Mouse (Mus musculus): Measurements from ENCODE around the gene Ifitm6.
"Not testable (repeated sequence)": the region's sequence is repeated elsewhere in the genome, so short reads cannot be mapped to it uniquely, and the experiment has no call there.

The Ifitm6 gene

DNA sequence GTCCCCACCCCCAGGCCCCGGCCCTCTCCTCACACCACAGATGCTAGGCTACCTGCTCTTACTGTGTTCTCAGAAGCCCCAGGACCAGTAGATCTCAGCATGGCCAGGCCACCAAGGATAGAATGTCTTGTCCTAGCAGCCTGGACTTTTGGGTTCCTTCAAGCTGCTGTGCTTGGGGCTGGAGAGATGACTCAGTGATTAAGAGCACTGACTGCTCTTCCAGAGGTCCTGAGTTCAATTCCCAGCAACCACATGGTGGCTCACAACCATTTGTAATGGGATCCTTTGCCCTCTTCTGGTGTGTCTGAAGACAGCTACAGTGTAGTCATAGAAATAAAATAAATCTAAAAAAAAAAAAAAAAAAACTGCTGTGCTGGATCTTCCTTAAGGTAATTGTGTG is at the start of gene Ifitm6:
TSS of gene Ifitm6 (minus strand) at position 101 of the 400 bp plus-strand sequence.
- in situ Hi-C loops (cut with MboI, MseI) = not testable (repeated sequence)

GRCm38 (mm10) chr7:141064576-141064975 is 46.9 kb upstream of the Ifitm6 start:
- in situ Hi-C loops (cut with MboI, MseI) = loop anchor here in 1 of 2 experiments (10.0 kb wide), 1 partner anchor 110 kb away; the partner anchor contains the start of gene Rnh1

DNA sequence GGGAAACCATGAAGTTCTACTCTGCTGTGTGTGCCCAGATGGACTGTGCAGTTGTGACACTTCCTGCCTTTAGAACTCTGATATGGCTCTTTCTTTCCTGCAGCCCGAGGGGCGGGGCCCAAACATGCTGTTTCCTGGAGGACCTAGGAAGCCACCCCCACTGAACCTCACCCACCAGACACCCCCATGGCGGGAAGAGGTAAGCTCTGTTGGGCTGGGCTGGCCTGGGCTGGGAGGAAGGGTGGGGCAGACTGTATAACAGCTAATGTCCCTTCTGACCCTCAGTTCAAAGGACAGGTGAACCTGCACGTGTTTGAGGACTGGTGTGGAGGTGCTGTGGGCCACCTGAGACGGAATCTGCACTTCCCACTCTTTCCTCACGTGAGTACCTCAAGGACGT is 46.5 kb upstream of the Ifitm6 start:
- in situ Hi-C loops (cut with MboI, MseI) = loop anchor here in 1 of 2 experiments (10.0 kb wide), 1 partner anchor 111 kb away; the partner anchor contains the start of gene Rnh1

DNA sequence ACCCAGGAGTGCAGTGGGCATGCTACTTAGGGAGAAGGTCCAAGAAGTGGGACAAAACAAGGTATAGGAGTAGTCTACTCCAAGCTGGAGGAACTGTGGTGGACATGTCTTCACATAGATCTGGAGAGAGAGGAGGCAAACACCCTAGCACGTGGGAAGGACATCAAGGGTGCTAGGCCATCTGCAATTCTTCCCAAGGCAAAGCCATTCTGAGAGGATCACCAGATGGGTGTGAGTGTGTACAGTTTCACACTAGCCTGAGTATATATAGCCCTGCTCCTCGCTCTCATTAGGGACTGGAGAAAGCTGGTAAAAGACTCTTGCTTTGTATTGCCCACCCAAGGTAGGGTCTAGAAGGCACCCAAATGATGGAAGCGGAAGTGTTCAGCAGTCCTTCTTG is 45.6 kb upstream of the Ifitm6 start:
- in situ Hi-C loops (cut with MboI, MseI) = loop anchor here in 1 of 2 experiments (10.0 kb wide), 1 partner anchor 111 kb away; the partner anchor contains the start of gene Rnh1

- in situ Hi-C loops (cut with MboI, MseI) = loop anchor here in 1 of 2 experiments (10.0 kb wide), 1 partner anchor 112 kb away; the partner anchor contains the start of gene Rnh1
Measured at GRCm38 (mm10) chr7:141062525-141062924, 44.8 kb upstream of the Ifitm6 start.

DNA sequence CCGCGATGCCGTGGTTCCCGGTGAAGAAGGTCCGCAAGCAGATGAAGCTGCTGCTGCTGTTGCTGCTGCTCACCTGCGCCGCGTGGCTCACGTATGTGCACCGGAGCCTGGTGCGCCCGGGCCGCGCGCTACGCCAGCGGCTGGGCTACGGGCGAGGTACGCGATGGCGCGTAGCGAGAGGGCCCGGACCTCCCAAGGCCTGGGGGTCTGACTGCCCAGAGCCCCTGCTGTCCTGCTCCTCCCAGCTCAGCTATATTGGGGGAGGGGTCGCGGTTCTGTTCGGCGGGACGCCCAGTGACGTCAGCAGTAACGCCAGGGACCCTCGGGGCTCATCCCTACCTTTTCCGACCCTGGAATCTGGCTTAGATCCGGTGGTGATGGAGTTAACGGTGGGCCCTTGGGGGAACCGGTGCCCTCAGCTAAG is 43.6 kb upstream of the Ifitm6 start:
- in situ Hi-C loops (cut with MboI, MseI) = loop anchor here in 1 of 2 experiments (10.0 kb wide), 1 partner anchor 114 kb away; the partner anchor contains the start of gene Rnh1

GRCm38 (mm10) chr7:141060426-141061242 is 42.9 kb upstream of the Ifitm6 start, which contains the start of gene B4galnt4:
Gene B4galnt4 (plus strand): TSS chr7:141061104.
- in situ Hi-C loops (cut with MboI, MseI) = loop anchor here in 1 of 2 experiments (10.0 kb wide), 1 partner anchor 114 kb away; the partner anchor contains the start of gene Rnh1

DNA sequence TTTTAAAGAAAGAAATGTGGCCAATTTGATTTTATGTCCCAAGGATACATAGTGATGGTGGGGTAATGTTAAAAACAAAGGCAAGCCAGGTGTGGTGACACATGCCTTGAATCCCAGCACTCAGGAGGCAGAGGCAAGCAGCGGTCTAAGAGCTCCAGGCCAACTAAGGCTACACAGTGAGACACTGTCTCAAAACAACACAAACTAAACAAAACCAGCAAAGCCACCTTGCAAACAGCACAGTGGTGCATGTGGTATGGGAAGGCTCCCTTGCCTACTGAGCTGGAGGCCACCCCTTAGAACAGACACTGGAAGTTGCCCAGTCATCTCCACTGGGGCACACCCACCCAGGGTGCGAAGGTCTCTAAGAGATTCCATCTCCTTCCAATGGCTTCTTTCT is 42.2 kb upstream of the Ifitm6 start:
- in situ Hi-C loops (cut with MboI, MseI) = loop anchor here (10.0 kb wide), 1 partner anchor 115 kb away; the partner anchor contains the start of gene Rnh1 (in 2 of the 2)

GRCm38 (mm10) chr7:141058601-141059341 is 41.0 kb upstream of the Ifitm6 start:
- in situ Hi-C loops (cut with MboI, MseI) = loop anchor here in 1 of 2 experiments (10.0 kb wide), 1 partner anchor 116 kb away; the partner anchor contains the start of gene Rnh1

- in situ Hi-C loops (cut with MboI, MseI) = loop anchor here in 1 of 2 experiments (10.0 kb wide), 1 partner anchor 117 kb away; the partner anchor contains the start of gene Rnh1
Measured at GRCm38 (mm10) chr7:141057541-141057940, 39.8 kb upstream of the Ifitm6 start.

- in situ Hi-C loops (cut with MboI, MseI) = loop anchor here in 1 of 2 experiments (10.0 kb wide), 1 partner anchor 118 kb away; the partner anchor contains the start of gene Rnh1
Measured at GRCm38 (mm10) chr7:141056976-141057375, 39.3 kb upstream of the Ifitm6 start.

DNA sequence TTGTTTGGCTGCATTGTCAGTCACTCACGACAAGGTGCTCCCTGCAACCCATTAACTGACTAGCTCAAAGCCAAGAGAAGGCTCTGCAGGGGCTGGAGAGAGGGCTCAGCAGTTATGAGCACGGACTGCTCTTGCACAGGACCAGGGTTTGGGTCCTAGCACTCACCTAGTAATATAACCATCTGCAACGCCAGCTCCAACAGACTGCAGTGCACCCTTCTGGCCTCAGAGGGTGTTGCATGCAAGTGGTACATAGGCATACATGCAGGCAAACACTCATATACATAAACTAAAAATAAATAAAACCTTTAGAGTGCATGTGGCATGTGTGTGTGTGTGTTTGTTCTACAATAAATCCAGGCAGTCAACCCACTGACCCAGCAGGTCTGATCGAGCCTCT is 38.1 kb upstream of the Ifitm6 start:
- in situ Hi-C loops (cut with MboI, MseI) = loop anchor here in 1 of 2 experiments (10.0 kb wide), 1 partner anchor 119 kb away; the partner anchor contains the start of gene Rnh1

- in situ Hi-C loops (cut with MboI, MseI) = loop anchor here (5.0 to 10.0 kb wide), 3 partner anchors 122 to 210 kb away; partner anchors contain the start of genes Odf3 (in 1 of the 2), Rnh1 (in 1 of the 2) and Scgb1c1 (in 1 of the 2)
Measured at GRCm38 (mm10) chr7:141052421-141052820, 34.7 kb upstream of the Ifitm6 start.

DNA sequence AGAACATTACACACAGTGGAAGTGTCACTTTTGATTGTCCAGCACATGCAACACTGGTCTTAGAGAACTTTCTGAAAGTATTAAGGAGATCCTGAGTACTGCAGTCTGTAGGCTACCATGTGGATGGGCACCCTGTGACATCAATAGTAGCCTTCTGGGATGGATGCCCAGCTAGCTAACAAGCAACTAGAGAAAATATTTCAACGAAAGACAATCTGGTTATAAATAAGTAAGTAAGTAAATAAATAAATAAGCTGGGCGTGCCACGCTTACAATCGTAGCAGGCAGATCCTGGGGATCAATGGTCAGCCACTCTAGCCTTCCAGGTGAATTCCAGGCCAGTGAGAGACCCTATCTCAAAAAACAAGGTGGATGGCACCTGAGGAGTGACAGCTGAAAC is 34.3 kb upstream of the Ifitm6 start:
- in situ Hi-C loops (cut with MboI, MseI) = loop anchor here (5.0 to 10.0 kb wide), 3 partner anchors 123 to 210 kb away; partner anchors contain the start of genes Odf3 (in 1 of the 2), Rnh1 (in 1 of the 2) and Scgb1c1 (in 1 of the 2)

DNA sequence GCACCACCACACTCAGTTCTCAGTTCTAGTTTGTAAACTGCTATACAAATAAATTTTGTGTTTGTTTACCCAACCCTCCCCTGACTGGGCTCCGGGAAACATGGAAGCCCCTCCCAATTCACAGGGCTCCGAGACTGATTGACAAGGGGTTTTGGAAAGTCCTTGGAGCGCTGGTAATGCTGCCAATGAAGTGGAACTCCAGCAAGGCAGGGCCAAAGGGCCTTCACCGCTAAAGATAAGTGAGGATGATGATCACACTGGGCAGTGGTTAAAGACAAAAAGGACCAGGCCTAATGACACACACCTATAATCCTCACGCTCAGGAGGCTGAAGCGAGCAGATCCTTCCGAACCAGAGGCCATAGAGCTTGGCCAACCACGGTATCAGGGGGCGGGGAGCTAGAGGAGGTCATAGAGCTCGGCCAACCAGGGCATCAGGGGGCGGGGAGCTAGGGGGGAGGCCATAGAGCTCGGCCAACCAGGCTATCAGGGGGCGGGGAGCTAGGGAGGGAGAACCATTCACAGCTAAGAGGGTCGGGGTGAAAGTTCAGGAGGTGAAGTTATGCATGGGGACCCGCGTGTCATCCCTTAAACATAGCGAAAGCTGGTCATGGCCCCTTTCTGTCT is 33.4 kb upstream of the Ifitm6 start:
- in situ Hi-C loops (cut with MboI, MseI) = loop anchor here (5.0 to 10.0 kb wide), 3 partner anchors 124 to 209 kb away; partner anchors contain the start of genes Odf3 (in 1 of the 2), Rnh1 (in 1 of the 2) and Scgb1c1 (in 1 of the 2)

- in situ Hi-C loops (cut with MboI, MseI) = loop anchor here (5.0 to 10.0 kb wide), 4 partner anchors 37 to 1235 kb away; partner anchors contain the start of genes Cox8b (in 2 of the 2), Gm45717 (in 2 of the 2), Ifitm2 (in 2 of the 2) and Ifitm3 (in 2 of the 2)
Measured at GRCm38 (mm10) chr7:141049326-141049725, 31.6 kb upstream of the Ifitm6 start.

GRCm38 (mm10) chr7:141048226-141049218 is 30.8 kb upstream of the Ifitm6 start:
- in situ Hi-C loops (cut with MboI, MseI) = loop anchor here (5.0 to 10.0 kb wide), 4 partner anchors 36 to 1236 kb away; partner anchors contain the start of genes Cox8b (in 2 of the 2), Gm45717 (in 2 of the 2), Ifitm2 (in 2 of the 2) and Ifitm3 (in 2 of the 2)

- in situ Hi-C loops (cut with MboI, MseI) = loop anchor here (5.0 to 10.0 kb wide), 4 partner anchors 35 to 1237 kb away; partner anchors contain the start of genes Cox8b (in 2 of the 2), Gm45717 (in 2 of the 2), Ifitm2 (in 2 of the 2) and Ifitm3 (in 2 of the 2)
Measured at GRCm38 (mm10) chr7:141047581-141048225, 30.0 kb upstream of the Ifitm6 start.
